Mouse (Mus musculus): ENCODE measurements around the gene Fat2.
A peak's percentile ranks its signal among the peaks of the same experiment; 100 is the strongest.

DNA sequence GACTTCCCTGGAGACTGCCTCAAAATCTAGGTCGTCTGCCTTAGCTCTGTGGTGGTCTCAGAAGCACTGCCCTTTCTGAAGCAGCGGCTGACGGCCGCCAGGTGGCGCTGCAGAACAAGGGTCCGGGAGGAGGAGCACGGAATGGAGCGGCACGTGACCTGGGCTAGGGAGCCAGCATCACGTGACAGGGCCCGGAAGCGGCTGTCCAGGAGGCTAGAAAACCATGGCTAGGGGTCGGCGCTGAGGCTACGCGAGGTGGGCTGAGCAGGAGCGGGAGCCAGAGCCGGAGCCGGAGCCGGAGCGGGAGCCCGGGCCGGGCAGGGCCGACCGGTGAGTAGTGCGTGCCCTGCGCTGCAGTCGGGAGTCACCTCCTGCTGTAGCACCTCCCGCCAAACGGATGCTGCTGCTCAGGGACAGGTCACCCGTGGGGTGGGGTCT, 132.2 kb downstream of the Fat2 start, which contains the start of gene Slc36a1:
- TF ChIP-seq POLR2A (IDR thresholded peaks at IDR 0.05; ENCODE audit: low read depth, low read length) (no peak; the same call in 1 of the 2 replicates), CTCF (IDR thresholded peaks at IDR 0.05; ENCODE audit: extremely low read depth, insufficient read length, insufficient replicate concordance, low read depth, low read length) (peak; percentile 97)

Measured in small intestine, adult 2 months (tissue).